Mouse (Mus musculus): ENCODE results near the gene Polr2a.

GRCm38 (mm10) chr11:69778258-69778982, 20.0 kb upstream of the Polr2a start:
- no peak for TF ChIP-seq CEBPB (IDR thresholded peaks at IDR 0.05; ENCODE audit: insufficient read depth, poor library complexity, severe bottlenecking)
- TF ChIP-seq MYOD1 (IDR thresholded peaks at IDR 0.05; ENCODE audit: control insufficient read depth in 1 of 3, insufficient read length in 2 of 3, low read depth in 2 of 3), result peak in 1 of 3 experiments; percentile 42
- no peak for TF ChIP-seq POLR2A (IDR thresholded peaks at IDR 0.05; ENCODE audit: insufficient read length, low read depth)
